Mouse (Mus musculus): Measurements from ENCODE around the gene Bcl2l11. TPM values are rescaled to one million over a fixed set of nuclear protein-coding genes. Genes with fewer than 3 reads are reported as not detected.
"Not testable (repeated sequence)": the region's sequence is repeated elsewhere in the genome, so short reads cannot be mapped to it uniquely, and the experiment has no call there.

The Bcl2l11 gene
- polyA plus RNA-seq, 1 experiment from 2014 or later = 29.4 TPM

- no peaks in the 10 kb centered on the region for H3K27me3 ChIP-seq
- no peak overlapping the region for H3K4me3 ChIP-seq
- no peak for ATAC-seq (ENCODE audit: borderline replicate concordance, extremely low read depth, low FRiP score, low TSS enrichment)
- H3K9me3 ChIP-seq = no peaks in the 10 kb centered on the region
- no peaks in the 10 kb centered on the region for H3K36me3 ChIP-seq
- no peak overlapping the region for H3K9ac ChIP-seq
- H3K27ac ChIP-seq = peak overlapping the region; percentile 71
- no peak overlapping the region for H3K4me2 ChIP-seq
- peaks cover 43% of the 10 kb centered on the region for H3K4me1 ChIP-seq
- 48% methylated on average over 18 of the region's 18 CpGs for WGBS
These were observed 53.4 kb downstream of the Bcl2l11 start for GRCm38 (mm10) chr2:128179126-128179807.

DNA sequence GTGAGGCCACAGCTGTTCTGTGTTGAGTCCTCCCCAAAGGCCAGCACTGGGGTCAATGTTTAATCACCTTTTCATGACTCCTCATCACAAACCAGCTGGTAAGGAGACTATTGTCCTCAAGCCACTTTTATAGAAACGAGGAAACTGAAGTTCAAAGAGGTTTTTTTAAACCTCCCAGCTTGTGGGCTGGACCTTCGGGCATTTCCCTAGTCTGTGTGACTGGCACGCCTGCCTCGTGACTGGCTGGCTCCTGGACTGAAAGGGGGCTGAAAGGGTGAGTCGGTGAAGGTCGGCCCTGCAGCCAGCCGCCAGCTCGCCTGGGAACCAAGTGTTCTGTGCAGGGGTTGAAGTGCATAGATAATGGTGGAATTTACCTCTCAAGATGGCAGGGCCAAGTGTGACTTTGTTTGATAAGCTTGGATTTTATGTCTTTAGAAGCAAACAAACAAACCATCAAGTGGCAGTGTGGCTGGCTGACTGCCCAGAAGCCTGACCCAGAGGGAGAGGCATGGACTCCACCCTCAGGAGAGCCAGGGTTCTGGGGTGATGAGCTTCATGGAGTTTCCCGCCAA, 54.1 kb downstream of the Bcl2l11 start:
- Histone ChIP-seq H3K27ac (peak overlapping the region; percentile 71), H3K4me1 (peaks cover 37% of the 10 kb centered on the region), H3K4me2 (no peak overlapping the region), H3K9ac (no peak overlapping the region), H3K36me3 (no peaks in the 10 kb centered on the region), H3K9me3 (no peaks in the 10 kb centered on the region), H3K4me3 (no peak overlapping the region), H3K27me3 (no peaks in the 10 kb centered on the region)
- 6% methylated on average over 9 of the region's 9 CpGs for WGBS
- ATAC-seq (ENCODE audit: borderline replicate concordance, extremely low read depth, low FRiP score, low TSS enrichment) = peak; percentile 86

DNA sequence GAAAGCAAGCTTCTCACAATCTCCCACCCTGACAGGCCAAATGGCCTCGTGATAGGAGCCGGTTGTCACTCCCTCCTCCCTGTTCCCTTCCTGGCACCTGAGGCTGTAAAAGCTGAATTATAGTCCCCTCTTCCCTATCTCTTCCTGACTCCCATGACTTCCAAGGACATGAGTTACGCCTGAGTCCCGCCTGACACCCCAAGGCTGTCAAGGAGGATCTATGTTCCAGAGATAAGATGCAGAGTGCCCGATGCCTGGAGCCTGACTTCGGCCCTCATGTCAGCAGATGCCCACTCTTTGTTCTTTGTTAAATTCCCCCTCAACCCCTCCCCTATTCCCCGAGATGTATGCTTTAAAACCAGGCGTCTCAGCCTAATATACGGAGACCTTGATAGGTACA, 56.3 kb downstream of the Bcl2l11 start:
- ATAC-seq (ENCODE audit: borderline replicate concordance, extremely low read depth, low FRiP score, low TSS enrichment); H3K27ac ChIP-seq; H3K4me3 ChIP-seq; H3K36me3 ChIP-seq; H3K9me3 ChIP-seq; H3K4me2 ChIP-seq; H3K27me3 ChIP-seq; H3K9ac ChIP-seq: not testable (repeated sequence)
- peaks cover 34% of the 10 kb centered on the region for H3K4me1 ChIP-seq
- 79% methylated on average over 9 of the region's 9 CpGs for WGBS

- Histone ChIP-seq H3K27me3 (no peaks in the 10 kb centered on the region), H3K27ac (no peak overlapping the region), H3K9me3 (no peaks in the 10 kb centered on the region), H3K4me1 (peaks cover 28% of the 10 kb centered on the region), H3K9ac (no peak overlapping the region), H3K4me3 (no peak overlapping the region), H3K36me3 (no peaks in the 10 kb centered on the region), H3K4me2 (no peak overlapping the region)
- 75% methylated on average over 4 of the region's 4 CpGs for WGBS
- no peak for ATAC-seq (ENCODE audit: borderline replicate concordance, extremely low read depth, low FRiP score, low TSS enrichment)
These were observed 56.9 kb downstream of the Bcl2l11 start for GRCm38 (mm10) chr2:128182751-128183150.

DNA sequence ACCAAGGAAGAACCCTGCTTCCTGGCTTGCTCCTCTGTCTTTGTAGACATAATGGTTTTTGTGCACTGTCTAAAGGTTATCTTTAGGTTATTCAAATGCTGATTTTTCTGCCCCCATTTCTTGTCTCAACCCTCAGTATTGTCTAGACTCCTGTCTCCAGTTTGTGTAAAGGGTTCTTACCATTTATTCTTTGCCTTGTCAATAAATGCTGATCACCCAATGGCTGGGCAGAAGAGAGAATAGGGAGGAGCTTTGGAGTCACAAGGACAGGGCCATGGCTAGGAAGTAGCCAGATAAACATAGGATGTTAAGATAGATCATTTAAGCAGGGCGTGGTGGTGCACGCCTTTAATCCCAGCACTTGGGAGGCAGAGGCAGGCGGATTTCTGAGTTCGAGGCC, 57.9 kb downstream of the Bcl2l11 start:
- no peak overlapping the region for H3K27ac ChIP-seq
- no peaks in the 10 kb centered on the region for H3K9me3 ChIP-seq
- H3K9ac ChIP-seq = no peak overlapping the region
- H3K4me2 ChIP-seq = no peak overlapping the region
- 76% methylated on average over 4 of the region's 4 CpGs for WGBS
- H3K27me3 ChIP-seq = no peaks in the 10 kb centered on the region
- no peak overlapping the region for H3K4me3 ChIP-seq
- peaks cover 27% of the 10 kb centered on the region for H3K4me1 ChIP-seq
- H3K36me3 ChIP-seq = no peaks in the 10 kb centered on the region
- no peak for ATAC-seq (ENCODE audit: borderline replicate concordance, extremely low read depth, low FRiP score, low TSS enrichment)

DNA sequence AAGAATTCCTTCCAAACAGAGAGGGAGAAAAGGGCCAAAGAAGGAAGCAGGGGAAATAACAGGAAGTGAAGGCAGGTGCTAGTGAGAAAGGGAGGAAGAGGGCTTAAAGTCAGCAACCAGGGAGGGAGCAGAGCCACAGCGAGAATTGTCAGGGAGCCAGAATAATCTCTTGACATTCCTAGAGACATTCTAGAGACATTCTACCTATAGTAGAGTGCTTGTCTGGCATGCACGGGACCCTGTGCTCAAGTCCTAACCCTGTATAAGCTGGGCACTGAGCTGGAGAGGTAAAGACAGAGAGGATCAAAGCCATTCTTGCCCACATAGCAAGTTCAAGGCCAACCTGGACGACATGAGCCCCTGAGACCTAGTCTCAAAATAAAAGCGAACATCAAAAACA, 60.1 kb downstream of the Bcl2l11 start:
- H3K27me3 ChIP-seq = no peaks in the 10 kb centered on the region
- H3K4me3 ChIP-seq = no peak overlapping the region
- H3K9me3 ChIP-seq = no peaks in the 10 kb centered on the region
- H3K36me3 ChIP-seq = no peaks in the 10 kb centered on the region
- whole genome bisulfite sequencing = 48% methylated on average over 4 of the region's 4 CpGs
- ATAC-seq (ENCODE audit: borderline replicate concordance, extremely low read depth, low FRiP score, low TSS enrichment) = peak; percentile 57; the same call in 1 of the 2 replicates
- peaks cover 14% of the 10 kb centered on the region for H3K4me1 ChIP-seq
- H3K27ac ChIP-seq = peak overlapping the region; percentile 46
- H3K9ac ChIP-seq = no peak overlapping the region
- H3K4me2 ChIP-seq = no peak overlapping the region

DNA sequence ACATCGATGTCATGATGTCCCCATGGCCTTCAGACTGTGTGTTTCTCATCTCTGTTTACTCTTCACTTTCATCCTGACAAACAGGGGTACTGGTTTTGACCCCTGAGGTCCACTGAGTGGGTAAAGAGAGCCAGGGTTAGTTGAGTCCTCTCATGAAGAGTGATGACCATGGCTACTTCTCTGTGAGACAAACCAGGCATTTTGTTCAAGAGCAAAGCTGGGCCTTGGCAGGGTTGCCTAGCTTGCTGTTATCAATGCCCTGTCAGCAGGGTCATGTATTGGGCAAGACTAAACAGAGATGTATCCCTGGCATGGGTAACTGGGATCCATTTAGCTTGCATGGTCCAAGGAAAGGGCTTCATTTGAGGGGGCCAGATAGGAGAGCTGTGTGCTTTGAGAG, 61.4 kb downstream of the Bcl2l11 start:
- no peaks in the 10 kb centered on the region for H3K9me3 ChIP-seq
- no peak overlapping the region for H3K4me3 ChIP-seq
- no peaks in the 10 kb centered on the region for H3K36me3 ChIP-seq
- H3K27ac ChIP-seq = no peak overlapping the region
- WGBS = 94% methylated on average over 1 of the region's 1 CpGs
- H3K27me3 ChIP-seq = no peaks in the 10 kb centered on the region
- no peak overlapping the region for H3K4me2 ChIP-seq
- H3K9ac ChIP-seq = no peak overlapping the region
- H3K4me1 ChIP-seq = peaks cover 14% of the 10 kb centered on the region
- ATAC-seq (ENCODE audit: borderline replicate concordance, extremely low read depth, low FRiP score, low TSS enrichment) = no peak

- Histone ChIP-seq H3K4me1 (peaks cover 14% of the 10 kb centered on the region), H3K36me3 (no peaks in the 10 kb centered on the region), H3K9me3 (no peaks in the 10 kb centered on the region), H3K4me3 (no peak overlapping the region), H3K9ac (no peak overlapping the region), H3K27me3 (no peaks in the 10 kb centered on the region), H3K4me2 (no peak overlapping the region), H3K27ac (no peak overlapping the region)
- no peak for ATAC-seq (ENCODE audit: borderline replicate concordance, extremely low read depth, low FRiP score, low TSS enrichment)
- WGBS = 80% methylated on average over 3 of the region's 3 CpGs
These were observed 62.6 kb downstream of the Bcl2l11 start for GRCm38 (mm10) chr2:128188461-128188860.

- Histone ChIP-seq H3K4me1 (peaks cover 14% of the 10 kb centered on the region), H3K4me3 (no peak overlapping the region), H3K27me3 (no peaks in the 10 kb centered on the region), H3K36me3 (no peaks in the 10 kb centered on the region), H3K9me3 (no peaks in the 10 kb centered on the region), H3K9ac (no peak overlapping the region), H3K4me2 (0 out of 2 replicates have a peak overlapping the region, but pooled peaks have one; percentile 9), H3K27ac (no peak overlapping the region)
- 30% methylated on average over 10 of the region's 10 CpGs for WGBS
- ATAC-seq (ENCODE audit: borderline replicate concordance, extremely low read depth, low FRiP score, low TSS enrichment) = no peak
These were observed 63.9 kb downstream of the Bcl2l11 start for GRCm38 (mm10) chr2:128189691-128190090.

DNA sequence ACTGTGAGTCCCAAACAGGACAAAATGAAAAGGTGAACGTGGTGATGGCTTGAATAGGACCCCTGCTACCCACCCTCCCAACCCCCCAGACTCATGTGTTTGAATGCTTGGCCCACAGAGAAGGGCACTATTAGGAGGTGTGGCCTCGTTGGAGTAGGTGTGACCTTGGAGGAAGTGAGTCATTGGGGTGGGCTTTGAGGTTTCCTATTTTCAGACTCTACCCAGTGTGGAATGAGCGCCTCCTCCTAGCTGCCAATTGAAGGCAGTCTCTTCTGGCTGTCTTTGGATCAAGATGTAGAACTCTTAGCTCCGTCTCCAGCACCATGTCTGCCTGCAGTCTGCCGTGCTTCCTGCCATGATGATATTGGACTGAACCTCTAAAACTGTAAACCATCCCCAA, 64.4 kb downstream of the Bcl2l11 start:
- 71% methylated on average over 5 of the region's 5 CpGs for WGBS

DNA sequence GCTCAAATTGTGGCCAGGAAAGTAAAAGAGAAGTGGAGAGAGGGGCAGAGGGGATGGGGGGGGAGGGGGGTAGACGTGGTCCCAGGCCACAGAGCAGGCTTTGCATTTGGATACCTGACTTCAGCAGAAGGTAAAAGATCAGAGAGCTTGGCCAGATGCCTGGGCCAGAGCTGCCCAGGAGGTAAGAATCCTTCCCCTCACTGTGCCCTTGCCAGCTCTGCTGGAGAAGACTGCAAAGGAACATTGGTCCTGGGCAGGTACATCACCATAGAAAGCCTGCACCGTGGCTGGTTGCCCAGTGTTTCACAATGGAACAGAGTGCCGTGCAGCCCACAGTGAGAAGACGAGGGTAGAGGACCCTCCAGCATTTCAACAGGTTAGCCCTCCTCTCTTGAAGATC, 67.6 kb downstream of the Bcl2l11 start:
- H3K4me1 ChIP-seq = peaks cover 4% of the 10 kb centered on the region
- H3K27me3 ChIP-seq = no peaks in the 10 kb centered on the region
- H3K4me3 ChIP-seq = no peak overlapping the region
- H3K36me3 ChIP-seq = no peaks in the 10 kb centered on the region
- no peaks in the 10 kb centered on the region for H3K9me3 ChIP-seq
- H3K27ac ChIP-seq = no peak overlapping the region
- H3K9ac ChIP-seq = no peak overlapping the region
- peak; percentile 35; the same call in 1 of the 2 replicates for ATAC-seq (ENCODE audit: borderline replicate concordance, extremely low read depth, low FRiP score, low TSS enrichment)
- 61% methylated on average over 4 of the region's 4 CpGs for WGBS
- H3K4me2 ChIP-seq = no peak overlapping the region

More for the DNA sequence above, 64.4 kb downstream of the Bcl2l11 start:
- no peak overlapping the region for H3K27ac ChIP-seq
- H3K4me1 ChIP-seq = peaks cover 13% of the 10 kb centered on the region
- H3K27me3 ChIP-seq = no peaks in the 10 kb centered on the region
- 0 out of 2 replicates have a peak overlapping the region, but pooled peaks have one; percentile 9 for H3K4me2 ChIP-seq
- no peaks in the 10 kb centered on the region for H3K9me3 ChIP-seq
- ATAC-seq (ENCODE audit: borderline replicate concordance, extremely low read depth, low FRiP score, low TSS enrichment) = no peak
- H3K9ac ChIP-seq = no peak overlapping the region
- H3K4me3 ChIP-seq = no peak overlapping the region
- no peaks in the 10 kb centered on the region for H3K36me3 ChIP-seq

GRCm38 (mm10) chr2:128197379-128197778, 71.5 kb downstream of the Bcl2l11 start:
- no peak for ATAC-seq (ENCODE audit: borderline replicate concordance, extremely low read depth, low FRiP score, low TSS enrichment)
- Histone ChIP-seq H3K27me3 (no peaks in the 10 kb centered on the region), H3K27ac (no peak overlapping the region), H3K9me3 (no peaks in the 10 kb centered on the region), H3K36me3 (no peaks in the 10 kb centered on the region), H3K4me1 (no peaks in the 10 kb centered on the region), H3K4me3 (no peak overlapping the region), H3K4me2 (no peak overlapping the region), H3K9ac (no peak overlapping the region)
- WGBS = 78% methylated on average over 3 of the region's 3 CpGs

All from lung, embryonic 15.5 days (tissue).